Mouse (Mus musculus) mouse trophoblast stem cell (cell line): ENCODE data around the gene Map2k6.

Experiments used
- in situ Hi-C, 2 experiments: fragments of 300-500 bp; cut with MseI, MboI; formaldehyde crosslinking; loops; 2 replicates in 1 of 2; 3 replicates in 1 of 2; pipeline ENCODE4 v1.15.1; 2025

Gene Map2k6

GRCm38 (mm10) chr11:110403602-110404001, 4.7 kb downstream of the Map2k6 start:
- in situ Hi-C loops, result no loop called here

GRCm38 (mm10) chr11:110405607-110406006, 6.7 kb downstream of the Map2k6 start:
- in situ Hi-C loops, result no loop called here

- in situ Hi-C loops, result no loop called here
These were observed 10.2 kb downstream of the Map2k6 start for GRCm38 (mm10) chr11:110409131-110409530.

- in situ Hi-C loops, result no loop called here
These were observed 10.9 kb downstream of the Map2k6 start for GRCm38 (mm10) chr11:110409776-110410175.

- in situ Hi-C loops, result no loop called here
These were observed 12.7 kb downstream of the Map2k6 start for GRCm38 (mm10) chr11:110411596-110411995.

- in situ Hi-C loops, result no loop called here
These were observed 15.3 kb downstream of the Map2k6 start for GRCm38 (mm10) chr11:110414263-110414662.

GRCm38 (mm10) chr11:110416691-110417090, 17.8 kb downstream of the Map2k6 start:
- in situ Hi-C loops, result no loop called here

GRCm38 (mm10) chr11:110420463-110420862, 21.5 kb downstream of the Map2k6 start:
- in situ Hi-C loops, result no loop called here

GRCm38 (mm10) chr11:110426572-110427145, 27.7 kb downstream of the Map2k6 start:
- in situ Hi-C loops, result no loop called here

GRCm38 (mm10) chr11:110427159-110427561, 28.2 kb downstream of the Map2k6 start:
- in situ Hi-C loops, result no loop called here

- in situ Hi-C loops, result no loop called here
These were observed 30.1 kb downstream of the Map2k6 start for GRCm38 (mm10) chr11:110428999-110429398.

GRCm38 (mm10) chr11:110429837-110430418, 31.0 kb downstream of the Map2k6 start:
- in situ Hi-C loops, result no loop called here

- in situ Hi-C loops, result no loop called here
These were observed 37.1 kb downstream of the Map2k6 start for GRCm38 (mm10) chr11:110435839-110436556.

GRCm38 (mm10) chr11:110436998-110437397, 38.1 kb downstream of the Map2k6 start:
- in situ Hi-C loops, result no loop called here

GRCm38 (mm10) chr11:110438135-110438534, 39.2 kb downstream of the Map2k6 start:
- in situ Hi-C loops, result no loop called here

GRCm38 (mm10) chr11:110438700-110439296, 39.9 kb downstream of the Map2k6 start:
- in situ Hi-C loops, result no loop called here

GRCm38 (mm10) chr11:110439354-110439753, 40.4 kb downstream of the Map2k6 start:
- in situ Hi-C loops, result no loop called here

GRCm38 (mm10) chr11:110444576-110444975, 45.7 kb downstream of the Map2k6 start:
- in situ Hi-C loops, result no loop called here

GRCm38 (mm10) chr11:110448131-110448725, 49.3 kb downstream of the Map2k6 start:
- in situ Hi-C loops, result no loop called here

- in situ Hi-C loops, result no loop called here
These were observed 49.8 kb downstream of the Map2k6 start for GRCm38 (mm10) chr11:110448726-110449161.

- in situ Hi-C loops, result no loop called here
These were observed 50.3 kb downstream of the Map2k6 start for GRCm38 (mm10) chr11:110449183-110449582.

- in situ Hi-C loops, result no loop called here
These were observed 51.3 kb downstream of the Map2k6 start for GRCm38 (mm10) chr11:110450091-110450757.
